Mouse (Mus musculus): Measurements from ENCODE around the gene Bmpr1b. TPM values are rescaled to one million over a fixed set of nuclear protein-coding genes. Genes with fewer than 3 reads are reported as not detected.

The Bmpr1b gene
- polyA plus RNA-seq, 1 experiment from 2014 or later, result 0.51 TPM

- DNase-seq (ENCODE audit: low spot score), result no peak
These were observed 55.0 kb downstream of the Bmpr1b start for GRCm38 (mm10) chr3:142114190-142114589.

DNA sequence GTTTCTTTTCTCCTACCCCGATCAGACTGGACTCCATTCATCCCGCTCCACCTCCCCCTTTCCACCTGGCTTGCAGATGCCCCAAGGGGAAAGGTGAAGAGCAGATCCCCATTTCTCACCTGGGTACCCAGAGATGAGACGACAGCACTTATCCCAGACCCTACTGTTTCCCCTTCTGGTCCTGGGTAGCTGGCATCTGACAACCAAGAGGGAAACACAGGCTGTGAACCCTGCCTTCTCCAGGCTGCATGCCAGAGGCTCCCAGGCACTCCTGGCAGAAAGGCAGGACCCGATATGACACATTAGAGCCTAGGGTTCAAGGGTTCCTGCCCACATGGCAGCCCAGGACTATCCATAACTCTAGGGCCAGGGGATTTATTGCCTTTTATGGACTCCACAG, 56.0 kb downstream of the Bmpr1b start:
- DNase-seq (ENCODE audit: low spot score), result no peak

DNA sequence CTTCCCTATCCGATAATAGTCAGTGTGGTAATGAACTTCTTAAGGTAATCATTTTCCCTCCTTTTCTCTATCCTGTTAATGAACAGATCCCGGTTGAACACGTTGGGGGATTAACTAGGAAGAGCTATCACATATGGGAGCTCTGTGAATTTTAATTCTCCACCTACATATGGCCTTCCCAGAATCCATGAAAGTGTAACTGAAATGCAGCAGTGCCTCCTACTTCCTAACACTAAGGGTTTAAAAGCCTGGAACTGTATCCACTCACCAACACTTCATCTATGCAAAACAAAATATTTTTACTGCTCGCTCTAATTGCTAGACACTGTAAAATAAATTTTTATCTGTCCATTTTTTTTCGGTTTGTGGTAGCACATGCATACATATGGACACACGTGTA, 63.0 kb downstream of the Bmpr1b start:
- DNase-seq (ENCODE audit: low spot score), result no peak

DNA sequence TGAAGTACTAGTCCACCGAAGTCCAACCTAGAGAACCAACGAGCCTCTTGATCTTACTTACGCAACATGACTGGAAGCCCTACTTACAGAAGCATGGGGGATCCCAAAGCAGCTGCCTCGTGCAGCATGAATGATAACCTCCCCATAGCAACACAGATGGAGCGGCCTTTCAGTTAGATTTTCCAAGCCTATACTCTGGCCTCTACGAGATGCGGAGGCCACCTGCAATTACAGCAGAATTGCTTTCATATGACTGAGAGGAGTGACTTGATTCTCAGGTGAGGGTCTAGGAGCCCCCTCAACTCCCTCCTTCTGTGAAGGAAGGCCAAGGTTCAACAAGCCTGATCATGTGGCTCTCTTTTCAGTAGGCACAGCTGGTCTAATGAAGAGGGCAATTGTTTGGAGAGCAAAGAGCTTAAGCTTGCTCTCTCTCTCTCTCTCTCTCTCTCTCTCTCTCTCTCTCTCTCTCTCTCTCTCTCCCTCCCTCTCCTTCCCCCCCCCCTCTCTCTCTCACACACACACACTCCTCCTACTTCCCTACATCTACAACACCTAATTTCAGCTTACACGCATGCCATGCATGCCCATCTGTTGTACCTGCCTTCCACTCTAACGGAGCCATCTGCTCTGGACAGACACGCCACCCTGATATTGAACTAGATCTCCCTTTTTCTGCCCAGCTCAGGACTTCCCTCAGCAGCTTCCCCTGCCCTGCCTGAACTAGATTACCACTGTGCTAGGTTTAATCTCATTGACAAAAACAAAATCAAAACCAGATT, 65.0 kb downstream of the Bmpr1b start:
- no peak for DNase-seq (ENCODE audit: low spot score)

DNA sequence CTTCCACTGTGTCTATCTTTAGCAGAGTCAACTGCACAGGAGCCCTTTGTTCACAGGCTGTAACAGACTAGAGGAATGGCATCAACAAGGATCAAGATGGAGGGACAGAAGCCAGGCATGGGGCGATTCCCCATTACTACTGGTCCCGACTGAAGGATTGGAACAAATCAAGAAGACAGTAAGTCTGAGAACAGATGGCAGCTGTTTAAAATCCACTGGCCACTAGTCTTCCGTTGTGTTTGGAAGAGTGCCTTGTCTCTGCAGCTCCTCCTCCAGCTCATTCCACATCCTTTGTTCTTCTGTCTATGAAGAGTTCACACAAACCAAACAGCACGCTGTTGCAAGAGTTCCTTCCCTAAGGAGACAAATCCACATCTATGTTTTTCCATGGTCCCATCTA, 65.6 kb downstream of the Bmpr1b start:
- DNase-seq (ENCODE audit: low spot score), result no peak

DNA sequence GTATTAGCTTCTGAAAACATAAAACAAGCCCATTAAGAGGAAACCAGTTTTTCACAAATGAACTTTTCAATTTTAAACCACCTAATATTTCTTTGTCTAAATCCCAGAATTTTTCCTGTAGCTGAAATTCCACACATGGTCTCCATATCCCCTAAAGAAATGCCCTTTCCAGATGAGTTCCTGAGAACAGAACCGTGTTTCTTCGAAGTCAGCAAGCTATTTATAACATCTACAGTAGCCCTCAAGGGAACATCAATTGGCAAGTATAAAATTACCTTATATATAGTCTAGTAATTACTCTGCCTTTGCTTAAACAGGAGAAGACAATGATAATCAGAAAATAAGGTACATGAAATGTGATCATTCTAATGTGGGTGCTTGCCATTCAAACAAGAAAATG, 70.1 kb downstream of the Bmpr1b start:
- no peak for DNase-seq (ENCODE audit: low spot score)

DNA sequence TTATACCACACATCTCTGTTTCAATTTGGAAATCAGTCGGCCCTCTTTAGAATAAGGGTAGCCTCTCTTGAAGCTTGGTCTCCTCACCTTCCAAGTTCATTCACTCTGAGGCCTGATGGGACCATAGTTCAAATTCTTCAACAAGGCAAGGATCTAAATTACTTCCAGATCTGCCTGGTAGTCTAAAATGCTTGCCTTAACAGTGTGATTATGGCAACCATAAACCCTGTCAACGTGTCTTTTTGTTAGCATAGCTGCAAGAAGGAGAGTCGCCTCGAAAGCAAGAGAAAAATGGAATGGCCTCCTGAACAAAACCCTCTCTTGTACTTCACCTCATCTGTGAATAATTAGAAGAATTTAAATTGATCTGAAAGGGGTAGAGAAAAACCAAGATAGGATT, 75.2 kb downstream of the Bmpr1b start:
- DNase-seq (ENCODE audit: low spot score), result no peak

DNA sequence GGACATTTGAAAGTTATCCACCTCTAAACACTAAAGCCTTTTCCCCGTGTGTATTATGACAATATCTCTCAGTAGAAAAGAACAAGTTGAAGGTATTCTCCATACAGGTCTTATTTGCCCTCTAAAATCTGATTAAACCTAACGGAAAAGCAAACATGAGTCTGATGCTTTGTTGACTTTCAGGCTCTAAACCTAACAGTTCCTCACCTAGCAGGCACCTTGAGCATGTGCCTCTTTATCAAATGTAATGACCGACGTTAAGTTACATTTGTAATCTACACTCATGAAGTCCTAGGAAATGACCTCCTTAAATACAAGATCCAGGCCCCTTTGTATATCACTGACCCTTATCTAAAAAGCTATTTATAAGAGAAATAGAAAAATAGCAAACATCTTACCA, 79.5 kb downstream of the Bmpr1b start:
- no peak for DNase-seq (ENCODE audit: low spot score)

GRCm38 (mm10) chr3:142085938-142086337, 83.3 kb downstream of the Bmpr1b start:
- DNase-seq (ENCODE audit: low spot score), result no peak

DNA sequence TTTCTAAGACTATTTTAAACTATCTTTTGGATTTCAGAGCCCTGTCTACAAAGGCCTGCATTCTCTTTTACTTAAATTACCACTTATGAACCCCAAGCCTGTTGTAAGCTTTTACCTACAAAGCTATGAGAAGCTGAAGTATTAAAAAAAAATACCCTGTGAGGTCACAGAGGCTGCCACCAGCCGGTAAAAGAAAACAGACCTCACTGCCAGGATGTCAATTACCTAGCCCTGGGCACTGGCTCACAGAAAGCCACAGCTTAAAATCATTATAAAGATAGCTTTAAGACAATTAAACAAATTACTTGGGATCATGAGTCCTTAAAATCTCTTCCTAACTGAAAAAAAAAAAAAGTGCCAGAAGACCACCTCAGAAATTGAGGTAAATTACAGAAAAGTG, 85.1 kb downstream of the Bmpr1b start:
- DNase-seq (ENCODE audit: low spot score), result no peak

GRCm38 (mm10) chr3:142077723-142078302, 91.4 kb downstream of the Bmpr1b start:
- DNase-seq (ENCODE audit: low spot score), result no peak

GRCm38 (mm10) chr3:142071601-142072000, 97.6 kb downstream of the Bmpr1b start:
- no peak for DNase-seq (ENCODE audit: low spot score)

DNA sequence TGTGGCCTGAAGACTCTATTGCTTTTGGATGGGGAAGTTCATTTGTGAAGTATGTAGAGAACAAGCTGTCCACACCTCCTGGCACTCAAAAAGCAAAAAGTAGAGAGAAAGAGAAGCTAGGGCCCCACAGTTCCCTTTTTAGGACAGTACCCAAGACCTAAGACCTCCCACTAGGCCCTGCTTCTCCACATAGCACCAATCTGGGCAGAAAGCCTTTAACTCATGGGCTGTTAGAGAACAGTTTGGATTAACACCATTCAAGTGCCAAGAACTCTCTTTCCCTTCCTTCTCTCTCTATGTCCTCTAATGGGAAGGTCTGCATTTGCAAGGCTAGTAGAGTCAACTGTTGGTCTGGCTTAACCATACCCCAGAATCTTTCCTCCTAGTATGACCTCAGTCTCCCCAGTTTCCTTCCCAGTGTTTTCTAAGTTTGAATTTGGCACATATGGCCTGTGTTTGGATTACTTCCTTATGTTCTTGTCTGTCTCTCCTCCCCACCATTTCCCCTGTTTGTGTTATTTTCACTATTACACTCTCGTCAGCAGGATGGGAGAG, 102.4 kb downstream of the Bmpr1b start:
- DNase-seq (ENCODE audit: low spot score), result no peak

GRCm38 (mm10) chr3:142065111-142065510, 104.1 kb downstream of the Bmpr1b start:
- DNase-seq (ENCODE audit: low spot score), result no peak

DNA sequence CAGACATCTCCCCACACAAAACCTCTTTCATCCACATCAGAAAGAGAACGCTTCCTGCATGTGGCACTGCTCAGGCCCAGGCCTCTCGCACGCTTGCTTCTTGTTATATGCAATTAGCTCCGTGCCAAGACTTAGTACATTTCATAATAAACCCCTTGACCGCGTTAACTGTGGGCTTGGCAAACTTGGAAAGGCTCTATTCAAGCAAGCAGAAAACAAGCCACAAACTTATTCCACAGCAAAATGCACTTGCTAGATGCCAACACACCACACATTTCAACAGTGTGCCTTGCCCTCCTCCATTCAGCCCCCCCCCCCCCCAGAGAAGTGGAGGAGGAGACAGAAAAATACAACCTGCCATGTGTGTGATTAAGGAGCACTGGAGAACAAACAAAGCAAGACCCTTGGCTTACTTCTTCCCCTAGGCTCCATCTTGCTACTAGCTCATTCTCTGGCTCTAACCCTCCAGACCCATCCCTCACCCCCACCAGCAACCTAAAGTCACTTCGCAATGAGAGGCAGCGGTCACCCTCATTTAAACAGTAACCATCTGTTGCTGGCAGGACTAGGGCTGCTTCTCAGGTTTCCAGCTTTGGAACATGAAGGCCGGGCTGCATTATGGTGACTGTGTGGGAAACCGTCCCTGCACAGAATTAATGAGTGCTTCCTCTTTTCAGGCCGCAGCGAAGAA, 105.5 kb downstream of the Bmpr1b start:
- DNase-seq (ENCODE audit: low spot score), result no peak

DNA sequence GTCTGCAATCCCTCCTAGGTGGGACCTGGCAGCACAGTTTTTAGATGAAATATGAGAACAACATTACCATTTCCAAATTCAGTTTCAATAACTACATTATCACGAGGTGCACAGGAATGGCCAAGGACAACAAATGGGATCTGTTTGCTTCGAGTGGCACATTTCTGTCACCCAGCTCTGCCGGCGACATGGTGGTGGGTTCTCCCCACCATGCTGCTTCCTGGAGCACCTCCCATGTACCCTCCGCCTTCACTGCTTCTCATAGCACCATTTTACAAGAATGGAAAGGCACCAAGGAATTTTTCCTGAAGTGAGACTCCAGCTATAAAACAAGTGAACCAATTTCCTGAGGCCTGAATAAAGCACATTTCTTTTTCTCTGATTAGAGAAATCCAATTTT, 108.0 kb downstream of the Bmpr1b start:
- no peak for DNase-seq (ENCODE audit: low spot score)

DNA sequence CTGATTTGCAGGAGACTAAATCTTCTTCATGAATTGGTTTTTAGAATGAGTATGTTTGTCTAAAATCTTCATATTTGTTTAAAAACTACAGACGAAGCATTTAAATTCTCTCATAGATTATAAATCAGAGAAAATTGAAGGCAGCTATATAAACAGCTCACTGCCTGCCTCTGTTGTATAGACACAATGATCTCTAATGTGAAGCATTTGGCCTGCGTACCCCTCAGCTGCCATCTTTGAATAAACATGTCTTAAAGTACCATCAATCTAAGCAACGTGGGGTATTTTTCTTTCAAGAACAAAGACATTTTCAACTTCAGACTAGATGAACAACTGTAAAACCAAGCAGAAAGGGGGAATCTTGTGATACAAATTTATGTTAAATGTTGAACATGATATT, 109.3 kb downstream of the Bmpr1b start:
- no peak for DNase-seq (ENCODE audit: low spot score)

DNA sequence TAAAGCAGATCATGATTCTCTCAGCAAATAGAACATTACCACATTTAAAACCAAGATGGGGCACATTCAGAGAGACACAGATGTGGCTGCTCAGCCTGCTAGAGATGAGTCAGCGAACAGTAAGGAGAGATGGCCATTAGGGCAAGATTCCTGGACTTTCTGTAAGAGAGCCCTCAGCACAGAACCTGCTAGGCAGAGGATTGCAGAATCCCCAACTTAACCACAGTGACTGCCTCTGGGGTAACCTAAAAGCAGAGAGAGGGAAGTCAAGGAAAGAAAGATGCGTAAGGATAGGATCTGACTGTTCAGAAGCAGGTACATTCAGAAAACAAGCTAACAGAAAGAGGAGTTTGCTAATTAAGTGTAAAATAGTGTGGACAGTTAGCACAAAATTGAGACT, 118.5 kb downstream of the Bmpr1b start:
- no peak for DNase-seq (ENCODE audit: low spot score)

DNA sequence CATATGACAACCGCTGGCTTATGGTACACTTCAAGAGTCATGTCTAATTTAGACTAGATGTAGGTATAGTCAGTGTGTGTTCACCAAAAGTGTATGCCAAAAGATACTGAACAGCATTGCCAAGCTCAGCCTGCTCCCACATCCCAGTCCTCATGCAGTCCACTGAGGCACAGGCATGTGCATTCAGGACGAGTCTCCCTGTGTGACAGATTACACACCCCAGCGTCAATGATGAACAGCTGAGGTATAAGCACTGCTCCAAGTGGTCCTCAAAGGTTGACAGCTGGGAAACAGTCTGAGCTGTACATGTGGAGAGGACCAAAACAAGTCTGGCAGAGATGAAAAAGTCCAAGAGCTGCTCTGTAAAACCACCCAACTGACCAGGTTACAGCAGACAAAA, 119.6 kb downstream of the Bmpr1b start:
- DNase-seq (ENCODE audit: low spot score), result no peak

- DNase-seq (ENCODE audit: low spot score), result no peak
These were observed 120.1 kb downstream of the Bmpr1b start for GRCm38 (mm10) chr3:142049093-142049492.

DNA sequence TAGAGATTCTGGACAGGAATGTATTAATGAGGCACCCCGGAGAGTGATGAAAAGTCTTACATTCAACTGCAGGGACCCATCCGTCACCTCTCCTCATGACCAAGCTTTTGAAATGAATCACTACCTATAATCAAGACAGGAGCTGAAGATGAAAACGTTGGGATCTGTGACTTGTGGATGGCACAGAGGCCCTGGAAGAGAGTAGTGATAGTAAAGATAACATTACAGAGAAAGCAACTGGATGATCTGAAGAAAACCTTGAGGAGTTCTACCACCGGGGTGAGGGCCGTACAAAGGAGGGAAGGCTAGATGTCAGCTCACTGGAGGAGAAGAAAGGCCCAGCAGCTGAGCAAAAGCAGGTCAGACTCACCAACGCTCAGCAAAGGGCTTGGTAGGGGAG, 120.7 kb downstream of the Bmpr1b start:
- DNase-seq (ENCODE audit: low spot score), result no peak

GRCm38 (mm10) chr3:142043463-142043862, 125.8 kb downstream of the Bmpr1b start:
- DNase-seq (ENCODE audit: low spot score), result peak; percentile 14
